Mouse (Mus musculus): ENCODE measurements around the gene Mks1. TPM values are rescaled to one million over a fixed set of nuclear protein-coding genes. Genes with fewer than 3 reads are reported as not detected.
A peak's percentile ranks its signal among the peaks of the same experiment; 100 is the strongest.

Gene Mks1
- polyA plus RNA-seq, 1 experiment from 2014 or later = 14.7 TPM

- no peak for DNase-seq (ENCODE audit: low spot score)
- no peaks in the 10 kb centered on the region for H3K36me3 ChIP-seq
- no peak overlapping the region for H3K4me3 ChIP-seq
- no peaks in the 10 kb centered on the region for H3K9me3 ChIP-seq
- H3K4me1 ChIP-seq = no peaks in the 10 kb centered on the region
- 61% methylated on average over 5 of the region's 5 CpGs for WGBS
- H3K27ac ChIP-seq = no peak overlapping the region
- peaks cover 12% of the 10 kb centered on the region; the same call in 1 of the 2 replicates for H3K27me3 ChIP-seq (ENCODE audit: insufficient read depth, poor library complexity, severe bottlenecking)
Measured at GRCm38 (mm10) chr11:87884856-87885255, 31.8 kb downstream of the Mks1 start.

- H3K9me3 ChIP-seq = no peaks in the 10 kb centered on the region
- WGBS = 82% methylated on average over 6 of the region's 6 CpGs
- H3K27ac ChIP-seq = no peak within 1 kb of the TSS
- no peak within 1 kb of the TSS for H3K4me3 ChIP-seq
- no peak for DNase-seq (ENCODE audit: low spot score)
- no peaks in the 10 kb centered on the region for H3K36me3 ChIP-seq
- H3K27me3 ChIP-seq (ENCODE audit: insufficient read depth, poor library complexity, severe bottlenecking) = no peaks in the 10 kb centered on the region
- no peaks in the 10 kb centered on the region for H3K4me1 ChIP-seq
Measured at GRCm38 (mm10) chr11:87892168-87892567, 39.2 kb downstream of the Mks1 start, which contains the start of gene Olfr462. TSS of gene Olfr462 (minus strand) at chr11:87892268.

- Histone ChIP-seq H3K27me3 (ENCODE audit: insufficient read depth, poor library complexity, severe bottlenecking) (peaks cover 5% of the 10 kb centered on the region; the same call in 1 of the 2 replicates), H3K9me3 (no peaks in the 10 kb centered on the region), H3K4me3 (no peak within 1 kb of the TSS), H3K4me1 (no peaks in the 10 kb centered on the region), H3K27ac (no peak within 1 kb of the TSS), H3K36me3 (no peaks in the 10 kb centered on the region)
- no peak for DNase-seq (ENCODE audit: low spot score)
Measured at GRCm38 (mm10) chr11:87897287-87897686, 44.3 kb downstream of the Mks1 start, which contains the start of gene Olfr463. TSS of gene Olfr463 (minus strand) at chr11:87897387.

- H3K36me3 ChIP-seq = no peaks in the 10 kb centered on the region
- 66% methylated on average over 3 of the region's 3 CpGs for WGBS
Measured at GRCm38 (mm10) chr11:87904331-87904730, 51.3 kb downstream of the Mks1 start.

More at GRCm38 (mm10) chr11:87904331-87904730, 51.3 kb downstream of the Mks1 start:
- DNase-seq (ENCODE audit: low spot score) = peak; percentile 58
- Histone ChIP-seq H3K27ac (no peak overlapping the region), H3K4me3 (no peak overlapping the region), H3K4me1 (no peaks in the 10 kb centered on the region), H3K9me3 (no peaks in the 10 kb centered on the region), H3K27me3 (ENCODE audit: insufficient read depth, poor library complexity, severe bottlenecking) (peaks cover 5% of the 10 kb centered on the region; the same call in 1 of the 2 replicates)

Other genes with a start within 250 kb of the Mks1 start
- gene Hsf5, start 236.1 kb upstream of the Mks1 start, polyA plus RNA-seq (2016; fragmentation: Nextera tagmentation; extraction: Ambion mirVana) = 0.15 and 0.21 TPM in 2 replicates
- gene Rnf43, start 190.5 kb upstream of the Mks1 start, polyA plus RNA-seq (2016; fragmentation: Nextera tagmentation; extraction: Ambion mirVana) = 0.94 and 2.3 TPM in 2 replicates
- 122 and 151 TPM in 2 replicates for gene Supt4a, start 115.7 kb upstream of the Mks1 start, polyA plus RNA-seq (2016; fragmentation: Nextera tagmentation; extraction: Ambion mirVana)
- 0.95 and 1.5 TPM in 2 replicates for gene Tspoap1, start 92.7 kb upstream of the Mks1 start, polyA plus RNA-seq (2016; fragmentation: Nextera tagmentation; extraction: Ambion mirVana)
- gene Mpo, start 59.6 kb upstream of the Mks1 start, polyA plus RNA-seq (2016; fragmentation: Nextera tagmentation; extraction: Ambion mirVana) = 5.8 and 11.8 TPM in 2 replicates
- gene Lpo, start 24.9 kb upstream of the Mks1 start, polyA plus RNA-seq (2016; fragmentation: Nextera tagmentation; extraction: Ambion mirVana) = 0.04 TPM in 1 of 2 replicates, not detected in the other
- 0.20 TPM in 1 of 2 replicates, not detected in the other for gene Epx, start 22.3 kb downstream of the Mks1 start, polyA plus RNA-seq (2016; fragmentation: Nextera tagmentation; extraction: Ambion mirVana)
- not detected in 2 replicates for gene Olfr462, start 39.1 kb downstream of the Mks1 start, polyA plus RNA-seq (2016; fragmentation: Nextera tagmentation; extraction: Ambion mirVana)
- gene Olfr463, start 44.2 kb downstream of the Mks1 start, polyA plus RNA-seq (2016; fragmentation: Nextera tagmentation; extraction: Ambion mirVana) = not detected in 2 replicates
- gene Olfr464, start 67.8 kb downstream of the Mks1 start, polyA plus RNA-seq (2016; fragmentation: Nextera tagmentation; extraction: Ambion mirVana) = not detected in 2 replicates
- 21.7 and 26.1 TPM in 2 replicates for gene Dynll2, start 134.3 kb downstream of the Mks1 start, polyA plus RNA-seq (2016; fragmentation: Nextera tagmentation; extraction: Ambion mirVana)
- gene Srsf1, start 194.2 kb downstream of the Mks1 start, polyA plus RNA-seq (2016; fragmentation: Nextera tagmentation; extraction: Ambion mirVana) = 199 and 306 TPM in 2 replicates
- gene Vezf1, start 215.1 kb downstream of the Mks1 start, polyA plus RNA-seq (2016; fragmentation: Nextera tagmentation; extraction: Ambion mirVana) = 24.2 and 34.1 TPM in 2 replicates
- 15.1 and 17.9 TPM in 2 replicates for gene Cuedc1, start 244.8 kb downstream of the Mks1 start, polyA plus RNA-seq (2016; fragmentation: Nextera tagmentation; extraction: Ambion mirVana)